Mouse (Mus musculus): ENCODE results near the gene Gpatch2.

Gene Gpatch2

DNA sequence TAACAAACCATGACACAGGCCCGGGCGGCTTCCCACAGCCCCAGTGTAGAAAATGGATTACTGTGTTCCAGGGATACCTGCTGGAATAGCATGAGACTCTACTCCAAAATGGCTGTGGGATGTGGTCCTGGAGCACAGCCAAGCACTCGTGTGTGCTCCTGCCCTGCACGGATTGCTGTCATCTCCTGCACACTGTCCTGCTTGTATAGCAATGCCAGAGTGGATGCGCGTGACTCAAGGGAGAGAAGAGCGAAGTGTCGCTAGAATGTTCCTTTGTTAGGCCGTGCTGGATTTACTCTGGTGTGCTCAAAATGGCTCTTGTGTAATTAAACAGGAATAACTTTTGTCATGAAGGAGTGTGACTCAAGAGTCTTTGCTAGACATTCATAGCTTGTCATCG lies 87.9 kb downstream of the Gpatch2 start:
- no peak for DNase-seq (ENCODE audit: low spot score)

DNA sequence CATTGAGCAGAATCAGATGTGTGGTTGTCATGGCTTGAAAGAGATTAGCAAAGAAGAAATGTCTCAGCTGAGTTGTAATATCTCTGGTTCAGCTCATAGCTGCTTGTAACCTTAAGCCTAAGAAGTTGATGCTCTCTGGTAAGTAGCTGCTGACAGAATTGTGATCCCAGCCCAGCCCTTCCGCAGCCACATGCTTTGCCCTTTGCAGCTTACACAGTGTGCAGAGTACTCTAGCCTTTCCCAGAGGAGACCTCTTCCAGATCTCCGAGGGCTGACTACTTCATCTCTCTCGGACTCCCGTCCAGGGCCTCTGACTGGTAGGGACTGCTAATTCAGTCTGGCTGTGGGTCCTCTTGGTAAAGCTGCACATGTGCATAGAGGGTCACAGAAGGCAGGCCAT lies 92.0 kb downstream of the Gpatch2 start:
- DNase-seq (ENCODE audit: low spot score): no peak

DNA sequence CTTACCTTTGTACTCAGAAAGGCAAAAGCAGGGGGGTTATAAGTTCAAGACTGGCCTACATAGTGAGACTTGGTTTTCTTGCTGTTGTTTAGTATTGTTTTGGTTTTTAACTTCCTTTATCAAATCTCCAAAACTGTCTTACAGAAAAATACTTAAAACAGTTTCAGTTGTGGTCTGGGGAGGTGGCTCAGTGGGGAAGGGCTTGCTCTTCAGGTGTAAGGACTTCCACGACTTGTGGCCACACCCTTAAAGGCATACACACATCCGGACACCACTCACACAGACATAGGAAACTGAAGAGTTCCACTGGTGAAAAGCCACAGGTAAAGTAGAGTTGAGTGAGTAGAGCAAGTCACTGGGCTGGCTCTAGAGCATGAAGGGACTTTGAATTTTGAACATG lies 93.2 kb downstream of the Gpatch2 start:
- DNase-seq (ENCODE audit: low spot score): no peak

DNA sequence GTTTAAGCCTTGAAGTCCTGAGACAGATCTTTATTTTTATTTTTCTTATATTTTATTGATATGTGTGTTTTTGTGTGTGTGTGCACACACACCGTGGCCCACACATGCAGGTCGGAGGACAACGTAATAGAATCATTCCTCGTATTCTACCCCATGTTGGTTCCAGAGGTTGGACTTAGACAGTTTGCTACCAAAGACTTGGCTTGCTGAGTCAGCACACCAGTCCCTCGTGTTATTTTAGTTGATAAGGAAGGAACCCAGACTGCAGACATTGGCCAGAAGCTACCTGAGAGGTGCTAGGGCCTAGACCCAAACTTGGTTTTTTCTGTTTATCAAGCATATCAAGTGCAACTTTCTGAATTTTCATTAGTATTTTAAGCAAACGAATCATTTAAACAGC lies 95.8 kb downstream of the Gpatch2 start:
- DNase-seq (ENCODE audit: low spot score): no peak

DNA sequence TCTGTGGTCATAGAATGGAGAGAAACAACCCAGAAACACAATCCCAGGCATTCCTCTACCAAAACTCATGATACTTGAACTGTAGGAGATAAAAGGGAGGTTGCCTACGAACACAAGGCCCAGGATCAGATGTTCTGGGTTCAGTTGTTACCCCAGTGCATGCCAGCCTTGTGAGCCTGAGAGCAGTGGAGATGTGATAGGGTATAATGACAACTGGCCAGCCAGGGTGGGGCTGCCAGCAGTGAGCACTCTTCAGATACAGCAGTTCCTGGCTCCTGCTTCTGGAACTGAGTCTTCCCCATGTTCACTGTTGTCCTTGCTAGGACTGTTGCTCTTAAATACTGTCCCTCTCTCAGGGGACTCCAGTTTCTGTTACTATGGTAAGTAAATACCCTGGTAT lies 98.0 kb downstream of the Gpatch2 start:
- no peak for DNase-seq (ENCODE audit: low spot score)

DNA sequence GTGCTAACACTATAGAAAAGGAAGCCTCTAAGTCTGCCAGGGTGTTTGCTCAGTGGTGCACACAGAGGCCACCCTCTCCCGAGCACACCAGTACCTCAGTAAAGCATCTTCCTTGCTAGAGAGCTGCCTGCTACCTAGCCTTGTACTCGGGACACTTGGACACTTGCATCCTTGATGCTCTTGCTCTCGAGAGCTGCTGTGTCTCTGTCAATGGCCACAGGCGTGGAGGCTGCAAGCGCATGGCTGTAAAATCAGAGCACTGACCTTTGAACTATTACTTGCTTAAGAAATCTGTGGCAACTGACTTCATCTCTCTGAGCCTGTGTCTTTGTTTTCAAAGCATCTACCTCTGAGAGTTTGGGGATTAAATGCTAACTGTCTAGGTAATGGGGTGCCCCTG lies 98.5 kb downstream of the Gpatch2 start:
- no peak for DNase-seq (ENCODE audit: low spot score)

DNA sequence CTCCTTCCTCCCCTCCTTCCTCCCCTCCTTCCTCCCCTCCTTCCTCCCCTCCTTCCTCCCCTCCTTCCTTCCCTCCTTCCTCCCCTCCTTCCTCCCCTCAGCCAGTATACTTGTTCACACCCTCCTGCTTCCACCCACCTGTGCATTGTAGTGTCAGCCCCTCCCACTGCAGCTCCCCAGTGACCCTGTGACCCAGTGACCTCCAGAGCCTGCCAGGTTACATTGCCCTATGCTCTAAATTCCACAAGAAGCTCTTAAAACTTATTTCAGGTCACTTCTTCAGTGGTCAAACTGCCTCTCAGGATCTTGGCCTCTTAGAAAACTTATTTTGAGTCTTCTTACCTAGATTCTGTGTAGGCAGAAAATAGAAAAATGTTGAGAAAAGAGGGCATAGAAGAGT lies 99.2 kb downstream of the Gpatch2 start:
- DNase-seq (ENCODE audit: low spot score): no peak

DNA sequence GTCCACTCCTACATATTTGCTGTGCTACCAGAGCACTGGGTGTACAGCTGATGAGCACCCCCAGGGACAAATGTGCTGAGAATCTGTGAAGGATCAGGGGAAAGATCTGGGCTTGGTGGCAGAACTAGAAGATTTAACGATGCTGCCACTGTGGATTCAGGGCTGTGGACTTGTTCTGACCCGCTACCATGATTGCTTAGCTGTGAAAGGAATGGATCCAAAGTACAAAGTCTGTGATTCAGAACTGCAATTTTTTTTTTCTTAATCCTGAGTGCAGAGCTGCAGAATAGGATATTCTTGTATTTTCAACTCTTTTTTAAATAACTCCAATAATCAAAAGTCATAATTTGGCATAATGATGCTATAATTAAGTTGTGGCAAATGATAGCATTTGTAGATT lies 100.5 kb downstream of the Gpatch2 start:
- no peak for DNase-seq (ENCODE audit: low spot score)

DNA sequence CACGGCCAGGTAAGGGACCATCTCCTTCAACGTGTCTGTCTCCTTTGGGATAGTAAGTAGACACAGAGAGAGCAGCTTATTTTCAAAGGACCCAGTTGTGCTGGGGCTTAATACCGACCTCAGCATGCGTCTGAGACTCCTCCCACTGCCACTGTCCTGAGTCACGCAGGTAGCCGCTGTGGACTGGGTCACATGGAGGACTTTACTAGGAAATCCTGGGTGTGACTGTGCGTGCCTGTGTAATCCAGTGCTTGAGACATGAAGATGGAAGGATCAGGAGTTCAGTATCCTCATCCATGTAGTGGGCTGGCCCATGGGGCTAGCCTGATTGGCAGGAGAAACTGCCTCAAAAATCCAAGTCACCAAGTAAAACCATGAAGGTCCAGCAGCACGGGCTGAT lies 101.2 kb downstream of the Gpatch2 start:
- no peak for DNase-seq (ENCODE audit: low spot score)

DNA sequence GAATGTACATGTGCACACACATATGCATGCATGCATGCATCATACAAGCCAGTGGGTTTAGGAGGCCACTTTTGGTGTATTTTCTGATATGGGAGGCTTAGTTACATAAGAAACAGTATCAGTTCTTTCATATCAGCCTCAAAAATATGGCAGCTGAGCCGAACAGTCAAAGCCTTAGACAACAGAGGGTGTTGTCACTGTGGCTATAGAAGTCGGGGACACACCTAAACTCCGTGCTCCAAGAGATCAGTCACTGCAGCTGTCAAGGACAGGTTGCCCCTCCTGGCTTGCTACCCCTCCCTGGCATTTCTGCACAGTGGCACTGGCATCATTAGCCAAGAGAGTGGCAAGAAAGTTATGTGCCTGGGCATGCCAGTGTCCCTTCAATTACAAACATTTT lies 106.5 kb downstream of the Gpatch2 start:
- DNase-seq (ENCODE audit: low spot score): no peak

DNA sequence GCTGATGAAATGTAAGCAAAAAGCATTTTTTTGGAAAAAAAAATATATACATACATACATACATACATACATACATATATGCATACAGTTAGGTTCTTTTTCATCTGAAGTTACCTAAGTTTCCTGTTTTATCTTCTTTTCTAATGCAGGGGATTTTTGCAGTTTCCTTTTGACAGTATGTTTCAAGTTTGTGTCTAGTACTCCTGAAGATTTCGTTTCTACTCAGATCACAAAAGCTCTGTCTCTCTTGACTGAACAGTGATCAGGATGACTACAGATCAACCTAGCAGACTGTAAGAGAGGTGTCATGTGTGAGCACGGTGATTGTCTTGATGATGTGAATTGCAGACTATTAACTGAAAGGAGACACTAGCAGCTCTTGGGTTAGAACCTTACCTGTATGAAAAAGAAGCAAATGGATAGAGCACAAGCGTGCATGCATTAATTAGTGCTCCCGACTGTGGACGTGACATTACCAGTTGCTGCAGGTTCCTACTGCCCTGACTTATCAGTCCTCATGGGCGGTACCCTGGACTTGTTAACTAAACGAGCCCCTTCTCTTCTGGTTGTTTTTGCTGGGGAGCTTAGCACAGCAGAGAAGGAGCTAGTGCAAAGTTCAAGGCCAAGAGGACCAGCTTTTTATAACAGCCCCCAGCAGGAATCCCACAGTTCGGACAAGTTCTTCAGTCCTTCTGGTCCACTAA lies 107.3 kb downstream of the Gpatch2 start:
- no peak for DNase-seq (ENCODE audit: low spot score)

DNA sequence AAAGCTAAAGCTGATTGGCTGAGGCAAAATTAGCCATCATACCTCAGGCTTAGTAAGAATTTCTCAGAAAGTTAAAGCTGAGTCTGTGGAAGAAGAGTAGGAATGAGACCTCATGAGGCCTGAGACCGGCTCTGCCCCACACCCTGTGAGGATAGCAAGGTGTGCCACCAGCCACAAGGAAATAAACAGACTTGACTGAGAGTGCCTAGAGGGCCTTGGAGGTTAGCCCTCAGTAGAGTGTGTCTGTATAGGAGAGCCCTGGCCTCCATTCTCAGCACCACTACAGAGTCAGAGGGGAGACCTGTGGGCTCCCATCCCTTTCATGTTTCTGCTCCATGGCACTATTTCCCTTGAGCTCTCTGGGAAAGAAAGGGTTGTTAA lies 107.9 kb downstream of the Gpatch2 start:
- no peak for DNase-seq (ENCODE audit: low spot score)

DNA sequence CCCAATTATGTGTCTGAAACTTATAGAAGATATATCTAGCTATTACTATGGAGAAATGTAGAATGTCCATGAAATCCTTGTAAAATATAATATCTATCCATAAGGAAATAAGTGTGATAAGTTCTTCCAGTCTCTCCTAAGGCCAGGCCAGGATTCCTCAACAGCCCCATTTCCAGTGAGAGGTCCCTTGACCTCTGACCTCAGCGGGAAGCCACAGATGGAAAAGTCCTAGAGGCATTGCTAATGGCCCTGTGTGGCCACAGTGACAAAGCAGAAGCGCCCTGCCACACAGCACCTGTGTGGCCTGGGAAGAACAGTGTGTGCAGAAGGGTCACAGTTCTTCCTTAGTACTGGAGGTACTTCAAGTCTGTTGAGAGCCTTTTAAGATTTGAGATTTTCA lies 127.2 kb downstream of the Gpatch2 start:
- DNase-seq (ENCODE audit: low spot score): no peak

DNA sequence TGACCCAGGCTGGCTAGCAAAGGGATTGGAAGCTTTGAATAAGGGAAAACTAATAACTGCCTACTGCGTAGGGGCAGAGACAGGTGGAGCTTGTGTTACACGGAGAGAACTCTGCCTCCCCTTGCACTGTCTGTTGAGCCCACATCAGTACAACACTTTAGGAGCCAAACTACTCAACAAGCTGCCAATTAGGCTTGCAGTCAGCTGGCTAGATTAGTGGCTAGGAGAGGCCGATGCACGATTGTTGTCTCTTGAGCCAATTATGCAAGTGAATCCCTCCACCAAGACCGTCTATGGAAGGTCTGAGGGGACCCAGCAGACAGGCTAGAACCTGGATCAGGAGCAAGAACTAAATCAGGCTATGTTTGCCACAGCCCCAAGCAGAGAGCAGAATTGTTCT lies 129.8 kb downstream of the Gpatch2 start:
- DNase-seq (ENCODE audit: low spot score): peak; percentile 30

DNA sequence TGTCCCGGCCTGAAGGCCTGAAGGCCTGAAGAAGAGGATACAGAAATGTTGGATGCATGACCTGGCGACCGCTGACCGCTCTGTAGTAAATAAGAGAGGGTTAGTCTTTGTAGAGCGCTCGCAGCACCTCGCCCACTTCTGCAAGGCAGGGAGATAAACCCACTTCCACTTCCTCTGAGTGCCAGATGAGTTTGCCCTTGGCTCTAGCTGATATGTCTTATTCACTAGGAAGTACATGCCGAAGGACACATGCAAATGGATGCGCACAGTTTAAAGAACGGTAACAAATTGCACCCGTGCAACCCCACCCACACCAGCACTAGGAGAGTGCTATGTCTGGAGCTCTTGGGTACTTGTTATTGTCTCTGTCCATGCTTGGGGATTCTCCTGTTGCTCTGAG lies 131.6 kb downstream of the Gpatch2 start:
- DNase-seq (ENCODE audit: low spot score): no peak

DNA sequence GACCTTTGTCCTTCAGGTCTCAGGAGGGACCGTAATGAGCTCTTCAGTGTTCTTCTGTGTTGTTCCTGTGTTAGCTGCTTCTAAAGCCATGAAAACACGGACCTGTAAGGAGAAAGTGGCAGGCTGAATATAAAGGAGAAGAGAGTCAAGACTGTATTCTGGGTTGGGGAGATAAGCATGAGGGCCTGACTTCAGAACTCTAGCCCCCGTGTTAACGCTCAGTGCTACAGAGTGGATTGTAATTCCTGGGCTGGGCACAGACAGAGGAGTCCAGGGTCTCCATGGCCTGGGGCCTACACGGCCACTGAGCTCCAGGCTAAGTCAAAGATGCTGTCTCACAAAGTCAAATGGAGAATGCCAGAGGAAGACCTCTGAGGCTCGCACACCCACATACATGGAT lies 132.3 kb downstream of the Gpatch2 start:
- no peak for DNase-seq (ENCODE audit: low spot score)

DNA sequence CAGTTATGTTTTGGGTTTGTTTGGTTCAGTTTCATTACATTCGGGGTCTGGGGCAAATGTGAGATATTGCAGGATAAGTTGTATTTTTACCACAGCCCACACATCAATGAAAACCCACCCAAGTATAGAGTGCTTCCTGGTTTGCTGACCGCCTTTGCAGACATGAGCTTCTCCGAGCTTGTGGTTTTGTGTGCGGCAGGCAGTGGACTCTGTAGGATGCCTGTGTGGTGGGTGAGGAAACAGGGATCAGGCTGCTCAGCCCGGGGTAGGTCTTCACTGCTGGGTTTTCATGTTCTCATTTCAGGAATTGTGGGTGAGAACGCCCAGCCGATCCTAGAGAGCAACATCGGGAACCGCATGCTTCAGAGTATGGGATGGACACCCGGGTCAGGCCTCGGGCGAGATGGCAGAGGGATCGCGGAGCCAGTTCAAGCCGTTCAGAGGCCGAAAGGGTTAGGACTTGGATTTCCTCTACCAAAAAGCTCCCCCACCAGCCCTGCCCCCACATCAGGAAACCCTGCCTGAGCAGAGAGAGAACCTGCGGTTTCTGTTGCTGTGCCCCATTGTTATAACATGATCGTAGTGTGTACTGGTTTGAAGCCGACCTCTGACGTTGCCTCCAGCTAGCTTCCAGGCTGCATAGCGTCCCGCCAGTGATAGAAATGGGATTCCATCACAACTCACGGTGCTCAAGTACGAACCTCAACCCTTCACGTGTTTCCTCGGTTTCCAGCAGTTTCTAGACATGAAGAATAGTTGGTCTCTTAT lies 132.9 kb downstream of the Gpatch2 start:
- no peak for DNase-seq (ENCODE audit: low spot score)

DNA sequence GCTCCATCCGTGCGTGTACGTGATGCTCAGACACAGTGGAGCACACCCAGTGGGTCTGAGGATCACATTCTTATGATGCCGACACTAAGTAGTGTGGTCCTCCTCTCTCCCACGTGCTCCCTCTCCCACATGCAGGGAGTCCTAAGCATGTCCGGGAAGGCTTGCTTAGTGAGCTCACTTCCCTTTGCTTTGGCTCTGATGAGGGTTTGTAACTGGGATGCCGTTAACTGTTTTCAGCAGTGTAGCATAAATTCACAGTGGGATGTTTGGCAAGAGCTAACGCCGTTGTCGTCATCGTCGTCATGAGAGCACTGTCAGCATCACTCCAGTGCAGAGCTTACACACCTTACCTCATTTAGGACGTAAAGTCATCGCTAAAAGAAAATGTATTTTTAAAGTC lies 133.6 kb downstream of the Gpatch2 start:
- DNase-seq (ENCODE audit: low spot score): no peak

DNA sequence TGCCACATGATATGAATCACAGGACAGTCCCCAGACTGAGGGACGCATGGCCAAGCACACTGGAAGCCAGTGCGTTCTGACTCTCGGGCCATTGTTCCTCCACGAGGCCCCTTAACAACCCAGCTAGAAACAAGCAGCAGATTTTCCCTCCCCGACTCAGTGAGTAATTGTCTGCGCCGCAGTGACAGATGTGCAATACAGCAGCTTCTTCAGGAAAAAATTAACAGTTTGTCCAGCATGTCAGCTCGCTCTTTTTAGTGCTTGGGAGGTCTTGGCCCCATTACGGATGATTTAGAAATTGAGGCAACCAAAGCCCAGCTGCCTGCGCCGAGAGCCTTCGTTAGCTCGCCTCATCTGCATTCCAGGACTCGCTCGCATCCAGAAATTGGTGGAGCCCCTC lies 140.9 kb downstream of the Gpatch2 start:
- DNase-seq (ENCODE audit: low spot score): no peak

DNA sequence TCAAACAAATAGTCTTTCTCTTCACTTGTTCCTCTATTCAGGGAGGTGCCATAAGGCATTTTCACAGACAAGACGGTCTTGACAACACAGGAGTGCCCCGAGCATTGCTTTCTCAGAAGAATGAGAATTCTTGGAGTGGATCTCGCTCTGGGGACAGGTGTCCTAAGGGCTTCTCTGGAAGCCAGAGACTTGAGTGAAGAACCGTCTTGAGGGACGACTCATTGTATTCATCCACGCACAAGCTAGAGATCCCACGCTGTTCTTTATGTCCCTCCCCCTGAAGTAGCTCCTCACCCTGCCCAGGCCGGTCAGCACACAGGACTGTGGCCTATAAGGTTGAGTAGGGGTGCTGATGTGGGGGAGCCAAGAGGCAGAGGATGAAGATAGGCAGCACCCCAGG lies 141.6 kb downstream of the Gpatch2 start:
- no peak for DNase-seq (ENCODE audit: low spot score)

DNA sequence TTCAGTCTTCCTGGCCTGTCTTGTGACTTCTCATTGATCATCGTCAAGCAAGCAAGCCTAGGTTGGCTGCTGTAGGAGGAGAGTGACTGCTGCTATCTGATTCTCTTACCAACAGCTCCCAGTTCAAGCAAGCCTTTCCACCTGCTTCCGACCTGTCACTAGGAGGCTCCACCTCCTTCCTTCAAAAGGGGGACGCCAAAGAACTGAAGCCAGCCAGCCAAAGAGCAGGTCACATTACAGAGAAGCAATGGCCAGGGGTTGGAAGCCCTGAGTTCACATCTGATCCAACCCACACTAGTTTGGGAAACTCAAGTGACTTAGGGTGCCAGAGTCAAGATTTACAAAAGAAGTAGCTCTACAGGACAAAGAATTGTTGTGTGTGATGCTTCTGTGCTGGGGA lies 144.9 kb downstream of the Gpatch2 start:
- DNase-seq (ENCODE audit: low spot score): no peak

DNA sequence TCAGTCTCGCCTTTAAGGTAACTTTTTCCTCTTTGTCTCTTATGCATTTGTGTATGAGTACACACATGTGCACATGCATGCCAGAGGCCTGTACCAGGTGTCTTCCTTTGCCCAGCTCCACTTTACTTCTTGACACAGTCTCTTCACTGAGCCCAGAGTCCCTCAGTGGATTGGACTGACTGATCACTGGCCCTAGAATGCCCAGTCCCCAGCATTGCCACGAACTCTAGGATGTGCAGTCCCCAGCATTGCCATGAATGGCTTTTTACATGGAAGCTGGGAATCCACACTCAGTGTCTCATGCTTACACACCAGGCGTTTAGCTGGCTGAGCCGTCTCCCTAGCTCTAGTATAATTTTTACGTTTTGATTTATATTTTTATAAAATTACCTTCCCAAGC lies 147.2 kb downstream of the Gpatch2 start:
- no peak for DNase-seq (ENCODE audit: low spot score)

DNA sequence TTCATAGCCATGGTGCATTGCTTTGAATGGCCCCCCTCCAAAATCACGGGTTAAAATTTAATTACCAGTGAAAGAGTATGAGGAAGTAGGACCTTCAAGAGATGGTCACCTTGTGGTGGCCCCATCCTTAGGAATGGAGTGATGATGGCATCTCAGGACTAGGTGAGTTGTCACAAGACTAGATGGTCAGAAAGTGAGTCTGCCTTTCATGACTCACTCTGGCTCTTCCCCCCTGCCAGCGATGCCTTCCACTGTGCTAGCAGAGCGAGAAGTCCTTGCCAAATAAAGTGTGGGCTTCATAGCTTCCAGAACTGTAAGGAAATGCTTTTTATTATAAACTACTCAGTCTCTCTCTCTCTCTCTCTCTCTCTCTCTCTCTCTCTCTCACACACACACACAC lies 150.1 kb downstream of the Gpatch2 start:
- DNase-seq (ENCODE audit: low spot score): no peak

DNA sequence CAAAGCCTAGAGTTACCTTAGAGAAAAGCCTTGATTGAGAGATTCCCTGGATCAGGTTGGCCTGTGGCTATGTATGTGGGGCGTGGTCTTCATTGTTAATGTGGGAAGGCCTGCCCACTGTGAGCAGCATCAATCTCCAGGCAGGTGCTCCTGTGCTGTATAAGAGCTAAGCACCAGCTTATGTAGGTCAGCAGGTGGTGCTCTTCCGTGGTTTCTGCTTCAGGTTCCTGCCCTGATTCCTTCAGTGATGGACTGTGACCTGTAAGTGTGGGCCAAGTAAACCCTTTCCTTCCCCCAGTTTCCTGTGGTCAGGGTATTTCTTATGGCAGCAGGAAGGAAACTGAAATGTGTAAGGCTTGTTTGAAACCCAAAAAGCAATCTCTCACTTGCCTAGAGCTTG lies 151.5 kb downstream of the Gpatch2 start:
- DNase-seq (ENCODE audit: low spot score): no peak

Measured in adipocyte (in vitro differentiated cells).